Mouse (Mus musculus) kidney, embryonic 16.5 days (tissue): ENCODE results near the gene Msl2. TPM values are rescaled to one million over a fixed set of nuclear protein-coding genes. Genes with fewer than 3 reads are reported as not detected.
A peak's percentile ranks its signal among the peaks of the same experiment; 100 is the strongest.

ENCODE experiments used
- ATAC-seq: fragments of 200-750 bp; cut with Nextera tagmentation; 2 replicates; pipeline ENCODE4 v1.8.0; 2017; ENCODE audit warnings: moderate TSS enrichment; ENCODE audit not compliant: low FRiP score, low TSS enrichment
- H3K27ac ChIP-seq: fragments of 300-500 bp; sonication (generic); 2 replicates; pipeline ENCODE4 v1.5.1; 2014; ENCODE audit warnings: low read length
- H3K27me3 ChIP-seq: fragments of 300-500 bp; sonication (generic); 2 replicates; pipeline ENCODE4 v1.6.1; 2014; ENCODE audit warnings: low read length, control low read depth, mixed read lengths; ENCODE audit not compliant: insufficient read depth
- H3K36me3 ChIP-seq: fragments of 300-500 bp; sonication (generic); 2 replicates; pipeline ENCODE4 v1.6.1; 2014; ENCODE audit warnings: low read length, control low read depth, mixed read lengths; ENCODE audit not compliant: insufficient read depth
- H3K4me1 ChIP-seq: fragments of 300-500 bp; sonication (generic); 2 replicates; pipeline ENCODE4 v1.6.1; 2014; ENCODE audit warnings: low read length, control low read depth, mixed read lengths; ENCODE audit not compliant: insufficient read depth
- H3K4me2 ChIP-seq: fragments of 300-500 bp; sonication (generic); replicated peaks from 2 replicates; pipeline ENCODE4 v1.6.1; 2014; ENCODE audit warnings: low read depth, low read length
- H3K4me3 ChIP-seq: fragments of 300-500 bp; sonication (generic); 2 replicates; pipeline ENCODE4 v1.5.1; 2014; ENCODE audit warnings: mild to moderate bottlenecking, low read length
- H3K9ac ChIP-seq: fragments of 300-500 bp; sonication (generic); replicated peaks from 2 replicates; pipeline ENCODE4 v1.6.1; 2014; ENCODE audit warnings: low read length
- H3K9me3 ChIP-seq: fragments of 300-500 bp; sonication (generic); 2 replicates; pipeline ENCODE4 v1.6.1; 2016; ENCODE audit warnings: low read length, control low read depth
- WGBS: fragments of 180-500 bp; shearing (Covaris S2); extraction: QIAGEN DNeasy Blood & Tissue Kit; methylation state at CpG from one replicate; pipeline ENCODE4 v1.1.7; 2014; 5-methylcytosine and 5-hydroxymethylcytosine counted together
- polyA plus RNA-seq: library from polyadenylated mRNA; unstranded; fragments of >200 nt; fragmentation: Nextera tagmentation; extraction: Ambion mirVana; gene quantifications from 2 replicates; pipeline ENCODE4 v1.2.1, GENCODE M21; 2015

The Msl2 gene
- 3.7 and 4.4 TPM in 2 replicates for polyA plus RNA-seq

- peak within 1 kb of the TSS; percentile 83 for H3K4me2 ChIP-seq
- peak; percentile 78 for ATAC-seq
- H3K9ac ChIP-seq: peak within 1 kb of the TSS; percentile 99
- H3K4me1 ChIP-seq: peaks cover 11% of the 10 kb centered on the region
- H3K27ac ChIP-seq: peak within 1 kb of the TSS; percentile 100
- 0% methylated on average over 24 of the region's 43 CpGs for WGBS
- no peaks in the 10 kb centered on the region for H3K27me3 ChIP-seq
- H3K4me3 ChIP-seq: peak within 1 kb of the TSS; percentile 95
- no peaks in the 10 kb centered on the region for H3K9me3 ChIP-seq
- no peaks in the 10 kb centered on the region for H3K36me3 ChIP-seq
Measured at GRCm38 (mm10) chr9:101073987-101074331, at the start of gene Msl2. Gene Msl2 (plus strand): TSS chr9:101074101.

- peak overlapping the region; percentile 79 for H3K9ac ChIP-seq
- WGBS: 2% methylated on average over 14 of the region's 14 CpGs
- H3K9me3 ChIP-seq: no peaks in the 10 kb centered on the region
- peaks cover 6% of the 10 kb centered on the region; the same call in 1 of the 2 replicates for H3K36me3 ChIP-seq
- no peak for ATAC-seq
- peak overlapping the region; percentile 63 for H3K4me3 ChIP-seq
- H3K4me2 ChIP-seq: peak overlapping the region; percentile 58
- H3K27ac ChIP-seq: peak overlapping the region; percentile 96
- no peaks in the 10 kb centered on the region for H3K27me3 ChIP-seq
- peaks cover 30% of the 10 kb centered on the region for H3K4me1 ChIP-seq
Measured at GRCm38 (mm10) chr9:101033761-101034447, 40.0 kb upstream of the Msl2 start.

DNA sequence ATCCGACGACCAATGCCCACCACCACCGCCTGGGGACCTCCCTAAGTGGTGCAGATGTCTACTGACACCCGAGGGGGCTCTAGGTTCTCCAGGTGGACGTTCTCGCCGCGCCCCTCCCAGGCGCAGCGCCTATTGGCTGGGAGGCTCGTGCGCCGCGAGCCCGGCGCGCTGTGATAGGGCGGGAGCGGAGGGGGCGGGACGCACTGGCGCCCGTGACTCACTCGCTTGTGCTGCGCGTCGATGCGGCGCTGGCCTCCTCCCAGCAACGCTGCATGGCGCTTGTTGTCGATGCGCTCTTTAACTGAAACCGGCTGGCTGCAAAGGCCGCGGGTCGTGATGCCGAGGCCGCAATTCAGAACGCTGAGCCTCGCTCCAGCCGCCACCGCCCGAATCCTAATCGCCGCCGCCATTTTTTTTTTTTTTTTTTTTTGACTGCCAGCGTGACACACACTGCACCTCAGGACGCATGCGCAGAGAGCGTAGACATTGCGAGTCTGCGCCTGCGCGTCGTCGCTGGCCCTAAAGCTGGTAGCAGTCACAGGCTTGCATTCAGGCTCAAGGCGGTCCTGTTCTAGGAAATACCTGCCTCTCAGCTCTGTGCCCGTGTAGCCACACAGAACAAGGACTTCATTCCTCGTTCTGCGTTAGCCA, 39.3 kb upstream of the Msl2 start, which contains the start of gene Pccb:
Gene Pccb, minus strand, starts transcription at position 451 of the 651 bp plus-strand sequence.
- no peaks in the 10 kb centered on the region for H3K27me3 ChIP-seq
- H3K9ac ChIP-seq: peak within 1 kb of the TSS; percentile 79
- H3K36me3 ChIP-seq: 0 out of 2 replicates have a peak, but pooled peaks cover 2% of the 10 kb centered on the region
- H3K4me2 ChIP-seq: peak within 1 kb of the TSS; percentile 58
- peaks cover 30% of the 10 kb centered on the region for H3K4me1 ChIP-seq
- H3K4me3 ChIP-seq: peak within 1 kb of the TSS; percentile 63
- no peaks in the 10 kb centered on the region for H3K9me3 ChIP-seq
- peak within 1 kb of the TSS; percentile 96 for H3K27ac ChIP-seq
- peak; percentile 98 for ATAC-seq
- under 1% methylated on average over 60 of the region's 61 CpGs for WGBS

- Histone ChIP-seq H3K4me1 (peaks cover 30% of the 10 kb centered on the region), H3K4me2 (no peak overlapping the region), H3K9me3 (no peaks in the 10 kb centered on the region), H3K27ac (peak overlapping the region; percentile 96), H3K27me3 (no peaks in the 10 kb centered on the region), H3K9ac (0 out of 2 replicates have a peak overlapping the region, but pooled peaks have one; percentile 12), H3K36me3 (0 out of 2 replicates have a peak, but pooled peaks cover 2% of the 10 kb centered on the region), H3K4me3 (no peak overlapping the region)
- 72% methylated on average over 9 of the region's 15 CpGs for WGBS
- no peak for ATAC-seq
Measured at GRCm38 (mm10) chr9:101035836-101036596, 37.9 kb upstream of the Msl2 start.

DNA sequence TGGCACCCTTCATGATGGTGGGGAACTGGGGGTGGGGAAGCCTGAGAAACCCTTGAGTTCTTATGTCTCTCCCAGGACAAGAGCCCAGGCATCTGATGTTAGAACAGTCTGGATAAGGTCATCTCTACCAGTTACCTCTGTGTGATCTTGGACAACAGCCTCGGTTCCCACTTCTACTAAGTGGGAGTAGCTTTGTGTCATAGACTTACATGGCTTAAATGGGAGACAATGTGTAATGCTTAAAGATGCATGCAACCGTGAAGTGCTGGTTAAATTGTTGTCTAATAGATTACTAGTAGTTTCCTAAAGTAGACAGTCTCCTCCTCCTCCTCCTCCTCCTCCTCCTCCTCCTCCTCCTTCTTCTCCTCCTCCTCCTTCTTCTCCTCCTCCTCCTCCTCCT, 37.0 kb upstream of the Msl2 start:
- no peak for ATAC-seq
- WGBS: 38% methylated on average over 2 of the region's 2 CpGs
- H3K27ac ChIP-seq: peak overlapping the region; percentile 77

GRCm38 (mm10) chr9:101037396-101037795, 36.5 kb upstream of the Msl2 start:
- peak overlapping the region; percentile 78 for H3K27ac ChIP-seq
- 9% methylated on average over 7 of the region's 7 CpGs for WGBS

More for the DNA sequence above, 37.0 kb upstream of the Msl2 start:
- H3K9ac ChIP-seq: no peak overlapping the region
- H3K4me1 ChIP-seq: peaks cover 30% of the 10 kb centered on the region
- H3K36me3 ChIP-seq: no peaks in the 10 kb centered on the region
- 0 out of 2 replicates have a peak, but pooled peaks cover 3% of the 10 kb centered on the region for H3K9me3 ChIP-seq
- H3K4me2 ChIP-seq: peak overlapping the region; percentile 33
- no peak overlapping the region for H3K4me3 ChIP-seq
- no peaks in the 10 kb centered on the region for H3K27me3 ChIP-seq

DNA sequence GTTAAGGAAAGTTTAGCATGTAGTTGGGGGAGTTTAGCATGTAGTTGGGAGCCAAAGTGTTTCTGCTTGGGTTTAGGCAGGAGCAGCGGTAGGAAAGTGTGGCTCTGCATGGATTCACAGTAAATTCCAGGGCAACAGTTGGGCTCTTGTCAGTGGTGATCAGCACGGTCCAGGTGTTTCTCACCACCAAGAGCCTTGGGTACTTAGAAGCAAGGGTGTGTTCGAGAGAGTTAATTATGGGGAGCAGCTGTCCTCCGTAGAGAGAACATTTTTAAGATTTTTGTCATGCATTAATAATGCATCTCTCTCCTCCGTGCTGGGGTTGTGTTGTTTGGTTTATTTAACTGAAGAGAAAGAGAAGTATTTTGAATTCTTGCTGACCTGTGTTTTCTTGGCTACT, 35.3 kb upstream of the Msl2 start:
- no peaks in the 10 kb centered on the region for H3K36me3 ChIP-seq
- peaks cover 30% of the 10 kb centered on the region for H3K4me1 ChIP-seq
- WGBS: 44% methylated on average over 5 of the region's 5 CpGs
- H3K4me3 ChIP-seq: no peak overlapping the region
- no peak overlapping the region for H3K9ac ChIP-seq
- 0 out of 2 replicates have a peak, but pooled peaks cover 3% of the 10 kb centered on the region for H3K9me3 ChIP-seq
- no peak for ATAC-seq
- H3K27me3 ChIP-seq: no peaks in the 10 kb centered on the region
- no peak overlapping the region for H3K4me2 ChIP-seq
- no peak overlapping the region for H3K27ac ChIP-seq

More at GRCm38 (mm10) chr9:101037396-101037795, 36.5 kb upstream of the Msl2 start:
- peak overlapping the region; percentile 33 for H3K4me2 ChIP-seq
- ATAC-seq: no peak
- H3K4me3 ChIP-seq: no peak overlapping the region
- H3K4me1 ChIP-seq: peaks cover 30% of the 10 kb centered on the region
- H3K9ac ChIP-seq: no peak overlapping the region
- H3K9me3 ChIP-seq: 0 out of 2 replicates have a peak, but pooled peaks cover 3% of the 10 kb centered on the region
- no peaks in the 10 kb centered on the region for H3K27me3 ChIP-seq
- no peaks in the 10 kb centered on the region for H3K36me3 ChIP-seq

DNA sequence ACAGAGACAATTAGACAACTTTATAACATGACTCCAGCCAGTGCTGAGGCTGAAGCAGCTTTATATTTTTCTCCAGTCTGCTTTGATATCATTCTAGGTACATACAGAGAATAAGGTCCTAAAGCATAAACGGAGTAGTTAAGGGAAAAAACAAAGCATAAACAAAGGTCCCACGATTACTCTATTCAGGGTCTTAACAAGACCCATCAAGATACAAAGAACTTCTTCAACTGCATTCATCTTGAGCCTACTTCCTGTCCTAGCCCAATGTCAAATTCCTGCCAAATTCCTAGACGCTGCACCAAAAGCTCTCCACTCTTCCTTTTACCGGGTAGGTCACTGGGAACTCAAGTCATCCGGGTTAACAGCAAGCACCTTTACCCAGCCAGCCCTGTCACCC, 32.4 kb upstream of the Msl2 start:
- no peak for ATAC-seq
- Histone ChIP-seq H3K4me3 (no peak overlapping the region), H3K27me3 (no peaks in the 10 kb centered on the region), H3K9me3 (0 out of 2 replicates have a peak, but pooled peaks cover 3% of the 10 kb centered on the region), H3K4me1 (peaks cover 27% of the 10 kb centered on the region), H3K4me2 (no peak overlapping the region), H3K27ac (no peak overlapping the region), H3K36me3 (no peaks in the 10 kb centered on the region), H3K9ac (no peak overlapping the region)
- 68% methylated on average over 5 of the region's 5 CpGs for WGBS

DNA sequence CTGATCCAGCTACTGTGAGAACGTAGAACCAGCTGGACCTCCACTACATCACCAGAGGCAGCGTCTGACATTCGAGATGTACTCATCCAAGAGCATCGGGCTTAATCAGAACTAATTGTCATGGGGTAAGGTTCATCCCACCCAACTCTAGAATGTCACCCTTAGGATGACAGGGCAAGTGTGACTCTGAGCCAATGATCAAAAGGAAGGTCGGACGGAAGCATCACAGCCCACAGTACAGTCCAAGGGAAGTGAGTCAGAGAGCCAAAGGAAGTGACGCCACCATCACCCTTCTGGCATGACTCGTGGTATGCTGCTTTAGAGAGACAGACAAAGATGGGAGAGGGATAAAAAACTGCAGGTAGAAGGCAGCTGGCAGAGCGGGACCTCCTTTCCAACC, 31.7 kb upstream of the Msl2 start:
- Histone ChIP-seq H3K27ac (no peak overlapping the region), H3K4me3 (no peak overlapping the region), H3K27me3 (no peaks in the 10 kb centered on the region), H3K4me2 (no peak overlapping the region), H3K9me3 (0 out of 2 replicates have a peak, but pooled peaks cover 3% of the 10 kb centered on the region), H3K9ac (no peak overlapping the region), H3K4me1 (peaks cover 21% of the 10 kb centered on the region; the same call in 1 of the 2 replicates), H3K36me3 (no peaks in the 10 kb centered on the region)
- 71% methylated on average over 9 of the region's 9 CpGs for WGBS
- ATAC-seq: no peak
